Mouse (Mus musculus) heart, adult 2 months (tissue): Measurements from ENCODE around the gene Setx. TPM values are rescaled to one million over a fixed set of nuclear protein-coding genes. Genes with fewer than 3 reads are reported as not detected.
A peak's percentile ranks its signal among the peaks of the same experiment; 100 is the strongest.

Source experiments
- DNase-seq, 2 experiments: peaks; one replicate each; pipeline ENCODE4 v3.0.0; 2021
- H3K27ac ChIP-seq: fragments of 200-600 bp; 2 replicates; pipeline ENCODE4 v1.8.1; 2022
- H3K27me3 ChIP-seq: fragments of 200-500 bp; 2 replicates; pipeline ENCODE4 v1.6.1; 2012; ENCODE audit warnings: mild to moderate bottlenecking, low read length, inconsistent platforms, mixed read lengths; ENCODE audit not compliant: control insufficient read depth, insufficient read depth
- H3K36me3 ChIP-seq: fragments of 200-500 bp; 2 replicates; pipeline ENCODE4 v1.6.1; 2012; ENCODE audit warnings: low read length, inconsistent platforms; ENCODE audit not compliant: control insufficient read depth, insufficient read depth
- H3K4me1 ChIP-seq: fragments of 200-500 bp; 2 replicates; pipeline ENCODE4 v1.6.1; 2011; ENCODE audit warnings: low read length; ENCODE audit not compliant: control insufficient read depth, insufficient read depth
- H3K4me3 ChIP-seq: fragments of 200-600 bp; 2 replicates; pipeline ENCODE4 v1.8.1; 2022
- H3K79me2 ChIP-seq: fragments of 200-500 bp; replicated peaks from 2 replicates; pipeline ENCODE4 v1.6.1; 2012; ENCODE audit warnings: mild to moderate bottlenecking, inconsistent platforms, low read length, moderate library complexity, mixed read lengths; ENCODE audit not compliant: control insufficient read depth, insufficient read depth
- H3K9ac ChIP-seq: fragments of 200-500 bp; 2 replicates; pipeline ENCODE4 v1.6.1; 2012; ENCODE audit warnings: low read depth, mild to moderate bottlenecking, control low read depth, inconsistent platforms, low read length, mixed read lengths
- CTCF ChIP-seq: fragments of 200-600 bp; IDR thresholded peaks from 2 replicates; pipeline ENCODE4 v1.8.1; 2022; ENCODE audit warnings: antibody characterized with exemption, mild to moderate bottlenecking, moderate library complexity
- EP300 ChIP-seq: fragments of 200-500 bp; IDR thresholded peaks from 2 replicates; pipeline ENCODE4 v1.6.1; 2011; ENCODE audit warnings: low read depth, low read length, control low read depth; ENCODE audit not compliant: insufficient read depth
- POLR2A ChIP-seq: fragments of 200-500 bp; IDR thresholded peaks from 2 replicates; pipeline ENCODE4 v1.6.1; 2011; ENCODE audit warnings: mild to moderate bottlenecking, low read depth, low read length, control low read depth; ENCODE audit not compliant: insufficient read depth
- WGBS: fragments of 180-500 bp; shearing (Covaris S2); methylation state at CpG from one replicate; pipeline ENCODE4 v1.1.7; 2018; 5-methylcytosine and 5-hydroxymethylcytosine counted together
- intact Hi-C: fragments of 180-260 bp; cut with DNase I; formaldehyde crosslinking; loops from one replicate; pipeline ENCODE4 v1.15.1; 2025
- polyA plus RNA-seq: library from polyadenylated mRNA; depleted of rRNA; stranded (reverse); fragments of >200 nt; gene quantifications from 2 replicates; pipeline ENCODE4 v1.2.3, GENCODE M21; 2012
- total RNA-seq, 2 experiments: library from RNA; stranded (reverse); gene quantifications; 2 replicates each; pipeline ENCODE4 v1.2.3; 2021

Setx gene
- total and polyA plus RNA-seq, 3 experiments, result 4.0 to 33.4 (median 23.8) TPM

- no peak overlapping the region for H3K27ac ChIP-seq
These were observed 92.5 kb downstream of the Setx start for GRCm38 (mm10) chr2:29216286-29217012.

GRCm38 (mm10) chr2:29217042-29217441, 93.1 kb downstream of the Setx start:
- TF ChIP-seq POLR2A (no peak), EP300 (no peak), CTCF (no peak)
- Histone ChIP-seq H3K4me3 (no peak overlapping the region), H3K36me3 (no peaks in the 10 kb centered on the region), H3K79me2 (no peaks in the 10 kb centered on the region), H3K9ac (no peak overlapping the region), H3K4me1 (peaks cover 5% of the 10 kb centered on the region; the same call in 1 of the 2 replicates), H3K27ac (no peak overlapping the region; the same call in 1 of the 2 replicates), H3K27me3 (no peaks in the 10 kb centered on the region)
- intact Hi-C loops, result loop anchor here (5.0 to 10.0 kb wide), 2 partner anchors 368 to 385 kb away; no protein-coding TSS in a partner anchor
- no peak for DNase-seq
- 81% methylated on average over 5 of the region's 5 CpGs for WGBS

More at GRCm38 (mm10) chr2:29216286-29217012, 92.5 kb downstream of the Setx start:
- no peak for TF ChIP-seq POLR2A
- TF ChIP-seq CTCF, result peak; percentile 76
- TF ChIP-seq EP300, result no peak
- DNase-seq, result peak; percentile 77 to 79
- intact Hi-C loops, result loop anchor here (1.0 to 10.0 kb wide), 4 partner anchors 21 to 386 kb away; no protein-coding TSS in a partner anchor
- Histone ChIP-seq H3K79me2 (no peaks in the 10 kb centered on the region), H3K27me3 (no peaks in the 10 kb centered on the region), H3K36me3 (no peaks in the 10 kb centered on the region), H3K4me1 (peaks cover 5% of the 10 kb centered on the region; the same call in 1 of the 2 replicates), H3K9ac (no peak overlapping the region), H3K4me3 (no peak overlapping the region)
- 39% methylated on average over 8 of the region's 8 CpGs for WGBS

GRCm38 (mm10) chr2:29217897-29218296, 93.9 kb downstream of the Setx start:
- H3K4me1 ChIP-seq, result peaks cover 5% of the 10 kb centered on the region; the same call in 1 of the 2 replicates
- H3K4me3 ChIP-seq, result no peak overlapping the region
- 40% methylated on average over 10 of the region's 10 CpGs for WGBS
- no peak overlapping the region for H3K9ac ChIP-seq
- intact Hi-C loops, result loop anchor here (5.0 to 10.0 kb wide), 2 partner anchors 367 to 384 kb away; no protein-coding TSS in a partner anchor
- DNase-seq, result peak; percentile 80 to 87
- 0 out of 2 replicates have a peak, but pooled peaks have one; percentile 35 for TF ChIP-seq EP300
- no peak for TF ChIP-seq POLR2A
- TF ChIP-seq CTCF, result peak; percentile 77
- H3K27ac ChIP-seq, result peak overlapping the region; percentile 41
- no peaks in the 10 kb centered on the region for H3K79me2 ChIP-seq
- no peaks in the 10 kb centered on the region for H3K36me3 ChIP-seq
- H3K27me3 ChIP-seq, result no peaks in the 10 kb centered on the region

DNA sequence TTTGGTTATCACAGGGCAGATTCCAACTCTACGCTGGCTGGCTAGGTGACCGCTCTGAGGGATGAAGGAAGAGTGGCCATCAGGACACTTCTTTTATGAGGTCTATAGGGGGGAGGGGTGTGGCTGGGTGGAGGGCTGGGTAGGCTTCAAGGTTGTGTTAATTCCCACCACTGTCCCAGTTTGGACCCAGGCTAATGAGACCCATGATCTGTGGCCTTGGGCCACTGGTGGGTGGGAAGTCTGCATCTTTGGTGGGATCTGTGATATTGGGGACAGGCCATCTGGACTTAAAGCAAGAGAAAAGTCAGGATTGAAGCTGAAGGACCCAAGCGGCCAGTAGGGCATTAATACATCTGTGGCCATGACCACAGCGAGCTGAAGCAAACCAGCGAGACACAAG, 94.8 kb downstream of the Setx start:
- H3K79me2 ChIP-seq, result no peaks in the 10 kb centered on the region
- intact Hi-C loops, result loop anchor here (5.0 to 10.0 kb wide), 2 partner anchors 366 to 383 kb away; no protein-coding TSS in a partner anchor
- H3K9ac ChIP-seq, result no peak overlapping the region
- H3K4me1 ChIP-seq, result peaks cover 5% of the 10 kb centered on the region; the same call in 1 of the 2 replicates
- no peaks in the 10 kb centered on the region for H3K27me3 ChIP-seq
- H3K4me3 ChIP-seq, result no peak overlapping the region
- no peak overlapping the region for H3K27ac ChIP-seq
- DNase-seq, result no peak
- TF ChIP-seq POLR2A (no peak), CTCF (no peak), EP300 (no peak)
- WGBS, result 93% methylated on average over 5 of the region's 5 CpGs
- H3K36me3 ChIP-seq, result no peaks in the 10 kb centered on the region

GRCm38 (mm10) chr2:29222302-29222701, 98.3 kb downstream of the Setx start:
- H3K4me3 ChIP-seq, result no peak overlapping the region
- H3K27ac ChIP-seq, result no peak overlapping the region
- peaks cover 3% of the 10 kb centered on the region; the same call in 1 of the 2 replicates for H3K4me1 ChIP-seq
- intact Hi-C loops, result no loop called here
- peak in 1 of 2 experiments; percentile 36 for DNase-seq
- no peak overlapping the region for H3K9ac ChIP-seq
- no peaks in the 10 kb centered on the region for H3K36me3 ChIP-seq
- no peaks in the 10 kb centered on the region for H3K27me3 ChIP-seq
- WGBS, result 7% methylated on average over 3 of the region's 4 CpGs
- no peaks in the 10 kb centered on the region for H3K79me2 ChIP-seq
- no peak for TF ChIP-seq CTCF
- no peak for TF ChIP-seq POLR2A
- TF ChIP-seq EP300, result no peak

- H3K4me3 ChIP-seq, result no peak overlapping the region
- intact Hi-C loops, result no loop called here
- no peaks in the 10 kb centered on the region for H3K36me3 ChIP-seq
- H3K27me3 ChIP-seq, result no peaks in the 10 kb centered on the region
- no peak for TF ChIP-seq EP300
- no peak for TF ChIP-seq CTCF
- no peak for TF ChIP-seq POLR2A
- H3K4me1 ChIP-seq, result no peaks in the 10 kb centered on the region
- no peak overlapping the region for H3K9ac ChIP-seq
- H3K27ac ChIP-seq, result no peak overlapping the region
- H3K79me2 ChIP-seq, result no peaks in the 10 kb centered on the region
- 64% methylated on average over 7 of the region's 7 CpGs for WGBS
- no peak for DNase-seq
These were observed 99.7 kb downstream of the Setx start for GRCm38 (mm10) chr2:29223591-29224262.
